Mouse (Mus musculus): Measurements from ENCODE around the gene Alpk1.

DNA sequence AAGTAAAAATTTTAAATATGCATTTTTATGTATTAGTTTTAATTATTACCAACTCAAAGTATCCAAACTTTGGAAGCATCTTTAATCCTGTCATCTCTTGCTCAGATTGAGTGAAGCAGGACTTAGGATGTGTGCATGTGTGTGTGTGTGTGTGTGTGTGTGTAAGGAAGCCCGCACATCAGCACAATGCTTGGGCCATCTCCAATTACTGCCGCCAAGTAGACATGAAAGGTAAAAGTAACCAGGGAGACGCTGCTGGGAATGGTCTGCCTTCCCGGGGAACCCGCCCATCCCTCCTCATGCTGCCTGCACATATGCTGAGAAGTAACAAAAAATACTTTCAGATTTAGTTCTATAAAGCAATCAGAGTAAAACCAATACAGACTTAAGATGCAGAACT lies 27.5 kb upstream of the Alpk1 start:
- TF ChIP-seq CTCF (IDR thresholded peaks at IDR 0.05; ENCODE audit: low read depth, low read length) (no peak), POLR2A (IDR thresholded peaks at IDR 0.05; ENCODE audit: borderline replicate concordance, low read depth, low read length) (no peak)
